Mouse (Mus musculus) G1E (cell line): ENCODE results near the gene Tmem231. TPM values are rescaled to one million over a fixed set of nuclear protein-coding genes. Genes with fewer than 3 reads are reported as not detected.

Experiments used
- ATAC-seq: 2 replicates; pipeline ENCODE4 v1.8.0; 2016; ENCODE audit warnings: mild to moderate bottlenecking; ENCODE audit not compliant: insufficient number of reproducible peaks, poor library complexity, low FRiP score, severe bottlenecking; ENCODE audit errors: extremely low read depth
- DNase-seq: peaks from one replicate; pipeline ENCODE4 v3.0.0; 2012; ENCODE audit warnings: low spot score
- H3K27me3 ChIP-seq: 2 replicates; pipeline ENCODE4 v1.6.1; 2012; ENCODE audit warnings: mild to moderate bottlenecking, low read length, inconsistent platforms; ENCODE audit not compliant: insufficient read depth
- H3K36me3 ChIP-seq: replicated peaks from 2 replicates; pipeline ENCODE3; 2012; ENCODE audit warnings: mild to moderate bottlenecking, inconsistent platforms
- H3K4me1 ChIP-seq: 2 replicates; pipeline ENCODE4 v1.6.1; 2012; ENCODE audit warnings: low read depth, low read length, inconsistent platforms, mixed read lengths; ENCODE audit not compliant: insufficient read depth
- H3K4me3 ChIP-seq: 2 replicates; pipeline ENCODE4 v1.5.1; 2012; ENCODE audit warnings: low read depth, mild to moderate bottlenecking, inconsistent platforms, low read length, moderate library complexity, mixed read lengths
- H3K9me3 ChIP-seq: replicated peaks from 2 replicates; pipeline ENCODE4 v1.6.1; 2012; ENCODE audit warnings: inconsistent platforms
- CTCF ChIP-seq: IDR thresholded peaks from 2 replicates; pipeline ENCODE4 v1.5.1; 2012; ENCODE audit warnings: low read depth, low read length, inconsistent platforms, mixed read lengths
- GATA1 ChIP-seq: IDR thresholded peaks from 2 replicates; pipeline ENCODE4 v1.6.1; 2012; ENCODE audit warnings: borderline replicate concordance, low read length, inconsistent platforms, mixed read lengths
- GATA2 ChIP-seq: IDR thresholded peaks from 2 replicates; pipeline ENCODE4 v1.6.1; 2012; ENCODE audit warnings: low read depth, low read length, inconsistent platforms, borderline replicate concordance
- POLR2AphosphoS5 ChIP-seq: IDR thresholded peaks from 2 replicates; pipeline ENCODE4 v1.6.1; 2012; ENCODE audit warnings: low read depth, low read length, inconsistent platforms; ENCODE audit not compliant: insufficient replicate concordance
- TAL1 ChIP-seq: conservative IDR thresholded peaks from 2 replicates; pipeline ENCODE4 v1.6.1; 2012; ENCODE audit warnings: low read depth, low read length, inconsistent platforms, mixed read lengths
- polyA plus RNA-seq: library from polyadenylated mRNA; stranded (reverse); fragments of >175 nt; gene quantifications from 2 replicates; pipeline ENCODE4 v1.2.3, GENCODE M21; 2012
- total RNA-seq, 2 experiments: library from RNA; stranded (forward) in 1 of 2; stranded (reverse) in 1 of 2; fragments of 200-1000 nt in 1 of 2; fragments of >200 nt in 1 of 2; fragmentation: Nextera tagmentation in 1 of 2; gene quantifications; 2 replicates each; pipeline ENCODE4 v1.2.3; 2014 to 2017

Tmem231 gene
- total and polyA plus RNA-seq, 3 experiments: 8.8 to 15.2 (median 8.9) TPM

DNA sequence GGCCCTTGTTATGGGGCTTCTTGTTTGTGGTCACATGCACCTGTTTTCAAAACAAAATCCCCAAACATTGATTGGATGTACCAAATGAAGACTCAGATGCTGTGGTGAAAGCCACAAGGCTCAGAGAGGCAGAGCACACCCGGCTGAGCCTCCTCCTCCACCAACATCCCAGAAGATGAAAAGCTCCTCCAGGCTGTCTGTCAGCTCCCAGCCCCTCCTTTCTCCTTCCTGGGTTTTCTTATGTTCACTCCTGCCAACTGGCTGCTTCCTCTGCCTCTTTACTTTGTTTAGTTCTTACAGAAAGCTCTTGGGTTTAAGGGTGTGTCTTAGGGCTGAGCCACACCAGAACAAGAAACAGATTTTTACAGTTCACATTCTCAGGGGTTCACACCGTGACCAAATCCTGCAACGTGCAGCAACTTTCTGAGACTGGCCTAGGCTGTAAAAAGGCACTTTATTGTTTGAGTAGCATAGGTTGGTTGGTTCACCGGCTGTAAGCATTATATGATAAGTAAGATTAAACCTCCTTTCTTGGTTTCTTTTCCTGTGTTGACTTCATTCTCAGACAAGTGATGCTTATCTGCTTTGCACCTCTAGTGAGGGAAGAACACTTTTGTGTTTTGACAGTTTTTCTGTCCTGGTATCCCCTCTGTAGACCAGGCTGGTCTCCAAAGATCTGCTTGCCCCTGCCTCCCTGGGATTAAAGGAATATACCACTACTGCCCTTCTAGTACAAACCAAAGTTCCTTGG is 21.3 kb upstream of the Tmem231 start:
- no peak overlapping the region for H3K4me3 ChIP-seq
- no peak for ATAC-seq
- no peak for DNase-seq
- H3K36me3 ChIP-seq: peaks cover 82% of the 10 kb centered on the region
- no peaks in the 10 kb centered on the region for H3K27me3 ChIP-seq
- TF ChIP-seq POLR2AphosphoS5 (no peak), GATA2 (no peak), TAL1 (no peak), GATA1 (no peak), CTCF (no peak)
- H3K9me3 ChIP-seq: no peaks in the 10 kb centered on the region
- no peaks in the 10 kb centered on the region for H3K4me1 ChIP-seq

- no peak for ATAC-seq
- no peak for TF ChIP-seq GATA1
- Histone ChIP-seq H3K9me3 (no peaks in the 10 kb centered on the region), H3K27me3 (no peaks in the 10 kb centered on the region), H3K36me3 (peaks cover 81% of the 10 kb centered on the region), H3K4me3 (no peak overlapping the region), H3K4me1 (no peaks in the 10 kb centered on the region)
- no peak for DNase-seq
These were observed 18.3 kb upstream of the Tmem231 start for GRCm38 (mm10) chr8:111951936-111952335.

DNA sequence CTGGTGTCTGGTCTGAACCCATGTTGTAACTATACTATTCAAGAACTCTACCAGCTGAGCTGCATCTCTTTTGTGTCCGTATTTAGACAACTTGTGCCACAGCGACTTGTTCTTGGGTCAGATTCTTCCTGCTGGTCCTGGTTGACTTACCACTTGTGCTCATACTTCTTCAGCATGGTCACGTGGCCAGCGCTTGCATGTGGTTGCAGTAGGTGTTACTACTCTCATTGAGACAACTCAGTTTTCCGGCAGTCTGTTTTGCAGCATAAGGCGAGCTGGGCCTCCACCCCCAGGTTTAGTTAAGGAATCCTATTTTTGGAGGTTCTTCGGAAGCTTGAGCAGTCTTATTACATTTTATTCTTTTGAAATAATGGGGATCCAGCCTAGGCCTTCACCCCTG is 17.6 kb upstream of the Tmem231 start:
- H3K4me3 ChIP-seq: no peak overlapping the region
- peaks cover 81% of the 10 kb centered on the region for H3K36me3 ChIP-seq
- no peaks in the 10 kb centered on the region for H3K27me3 ChIP-seq
- DNase-seq (no peak), ATAC-seq (no peak)
- H3K9me3 ChIP-seq: no peaks in the 10 kb centered on the region
- TF ChIP-seq GATA1: no peak
- TF ChIP-seq CTCF: no peak
- no peak for TF ChIP-seq POLR2AphosphoS5
- no peak for TF ChIP-seq GATA2
- TF ChIP-seq TAL1: no peak
- no peaks in the 10 kb centered on the region for H3K4me1 ChIP-seq

GRCm38 (mm10) chr8:111950846-111951245 is 17.2 kb upstream of the Tmem231 start:
- peaks cover 82% of the 10 kb centered on the region for H3K36me3 ChIP-seq
- no peaks in the 10 kb centered on the region for H3K4me1 ChIP-seq
- ATAC-seq: no peak
- no peaks in the 10 kb centered on the region for H3K9me3 ChIP-seq
- TF ChIP-seq CTCF (no peak), POLR2AphosphoS5 (no peak), GATA2 (no peak), GATA1 (no peak), TAL1 (no peak)
- H3K27me3 ChIP-seq: no peaks in the 10 kb centered on the region
- DNase-seq: no peak
- no peak overlapping the region for H3K4me3 ChIP-seq

DNA sequence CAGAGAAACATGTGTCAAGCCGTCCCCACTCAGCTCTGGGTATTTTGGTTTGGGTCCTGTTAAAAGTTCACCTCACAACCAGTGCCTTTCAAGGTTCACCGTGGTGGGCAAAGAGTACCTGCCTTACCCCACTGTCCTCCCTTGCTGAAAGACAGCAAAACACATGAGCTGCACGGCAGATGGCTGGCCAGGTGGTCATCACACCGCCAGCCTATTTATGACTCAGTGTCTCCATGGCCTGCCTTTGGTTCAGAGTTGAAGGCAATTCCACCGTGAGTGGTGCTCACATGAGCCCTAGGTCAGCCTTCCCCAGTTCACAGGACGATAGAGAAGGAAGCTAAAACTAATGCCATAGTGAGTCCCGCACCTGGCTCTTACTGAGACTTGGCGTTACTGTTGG is 14.3 kb upstream of the Tmem231 start:
- H3K36me3 ChIP-seq: peaks cover 81% of the 10 kb centered on the region
- no peaks in the 10 kb centered on the region for H3K9me3 ChIP-seq
- no peak overlapping the region for H3K4me3 ChIP-seq
- no peaks in the 10 kb centered on the region for H3K27me3 ChIP-seq
- no peak for DNase-seq
- no peak for TF ChIP-seq GATA1
- no peak for TF ChIP-seq GATA2
- TF ChIP-seq TAL1: no peak
- TF ChIP-seq POLR2AphosphoS5: no peak
- no peak for TF ChIP-seq CTCF
- H3K4me1 ChIP-seq: no peaks in the 10 kb centered on the region
- no peak for ATAC-seq

- no peak for ATAC-seq
- H3K9me3 ChIP-seq: no peaks in the 10 kb centered on the region
- peaks cover 2% of the 10 kb centered on the region; the same call in 1 of the 2 replicates for H3K4me1 ChIP-seq
- TF ChIP-seq GATA2: no peak
- H3K27me3 ChIP-seq: no peaks in the 10 kb centered on the region
- no peak for DNase-seq
- H3K4me3 ChIP-seq: no peak overlapping the region
- peaks cover 83% of the 10 kb centered on the region for H3K36me3 ChIP-seq
These were observed 13.5 kb upstream of the Tmem231 start for GRCm38 (mm10) chr8:111947144-111947543.

DNA sequence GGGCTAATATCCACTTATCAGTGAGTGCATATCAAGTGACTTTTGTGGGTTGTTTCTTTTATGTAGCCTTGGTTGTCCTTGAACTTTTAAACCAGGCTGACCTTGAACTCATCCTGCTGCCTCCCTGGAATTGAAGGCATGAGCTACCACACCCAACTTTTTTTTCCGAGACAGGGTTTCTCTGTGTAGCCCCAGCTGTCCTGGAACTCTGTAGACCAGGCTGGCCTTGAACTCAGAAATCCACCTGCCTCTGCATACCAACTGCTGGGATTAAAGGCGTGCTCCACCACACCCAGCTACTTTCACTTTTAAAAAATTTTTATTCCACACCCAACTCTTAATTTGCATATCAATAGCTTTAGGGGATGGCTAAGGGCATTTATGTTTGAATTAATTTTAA is 9.9 kb upstream of the Tmem231 start:
- ATAC-seq (no peak), DNase-seq (no peak)
- Histone ChIP-seq H3K4me3 (no peak overlapping the region), H3K4me1 (peaks cover 26% of the 10 kb centered on the region), H3K27me3 (no peaks in the 10 kb centered on the region), H3K9me3 (no peaks in the 10 kb centered on the region), H3K36me3 (peaks cover 58% of the 10 kb centered on the region)
- no peak for TF ChIP-seq TAL1
- no peak for TF ChIP-seq CTCF
- TF ChIP-seq GATA1: no peak
- TF ChIP-seq POLR2AphosphoS5: no peak
- TF ChIP-seq GATA2: no peak
